Mouse (Mus musculus) limb, embryonic 13.5 days (tissue): Measurements from ENCODE around the gene Irf1. TPM values are rescaled to one million over a fixed set of nuclear protein-coding genes. Genes with fewer than 3 reads are reported as not detected.

Experiments
- ATAC-seq: fragments of 200-750 bp; cut with Nextera tagmentation; 2 replicates; pipeline ENCODE4 v1.8.0; 2017; ENCODE audit warnings: low read depth, moderate number of reproducible peaks, moderate TSS enrichment; ENCODE audit not compliant: low FRiP score
- H3K27ac ChIP-seq: fragments of 300-500 bp; sonication (generic); 2 replicates; pipeline ENCODE4 v1.5.1; 2015; ENCODE audit warnings: inconsistent platforms, mild to moderate bottlenecking, moderate library complexity
- H3K27me3 ChIP-seq: fragments of 300-500 bp; sonication (generic); 2 replicates; pipeline ENCODE4 v1.6.1; 2015; ENCODE audit warnings: mild to moderate bottlenecking, inconsistent platforms
- H3K36me3 ChIP-seq: fragments of 300-500 bp; sonication (generic); 2 replicates; pipeline ENCODE4 v1.6.1; 2015; ENCODE audit warnings: inconsistent platforms, mild to moderate bottlenecking, moderate library complexity
- H3K4me1 ChIP-seq: fragments of 300-500 bp; sonication (generic); 2 replicates; pipeline ENCODE4 v1.6.1; 2015; ENCODE audit warnings: inconsistent platforms
- H3K4me2 ChIP-seq: fragments of 300-500 bp; sonication (generic); replicated peaks from 2 replicates; pipeline ENCODE4 v1.6.1; 2015; ENCODE audit warnings: inconsistent platforms, mild to moderate bottlenecking, moderate library complexity
- H3K4me3 ChIP-seq: fragments of 300-500 bp; sonication (generic); 2 replicates; pipeline ENCODE4 v1.5.1; 2015; ENCODE audit warnings: moderate library complexity, mild to moderate bottlenecking, inconsistent platforms
- H3K9ac ChIP-seq: fragments of 300-500 bp; sonication (generic); 2 replicates; pipeline ENCODE4 v1.6.1; 2015; ENCODE audit warnings: mild to moderate bottlenecking, inconsistent platforms
- H3K9me3 ChIP-seq: fragments of 300-500 bp; sonication (generic); 2 replicates; pipeline ENCODE4 v1.6.1; 2016; ENCODE audit warnings: inconsistent platforms
- WGBS: fragments of 180-500 bp; shearing (Covaris S2); methylation state at CpG from one replicate; pipeline ENCODE4 v1.1.7; 2015; 5-methylcytosine and 5-hydroxymethylcytosine counted together
- polyA plus RNA-seq: library from polyadenylated mRNA; unstranded; fragments of >200 nt; fragmentation: Nextera tagmentation; extraction: Ambion mirVana; gene quantifications from 2 replicates; pipeline ENCODE4 v1.2.1, GENCODE M21; 2015

The Irf1 gene
- polyA plus RNA-seq, 1 experiment from 2014 or later, result 10.1 TPM

- H3K27ac ChIP-seq, result no peak overlapping the region
- 56% methylated on average over 3 of the region's 3 CpGs for WGBS
- H3K4me2 ChIP-seq, result no peak overlapping the region
- no peak for ATAC-seq
- no peaks in the 10 kb centered on the region for H3K27me3 ChIP-seq
- peaks cover 31% of the 10 kb centered on the region for H3K4me1 ChIP-seq
- 0 out of 2 replicates have a peak, but pooled peaks cover 5% of the 10 kb centered on the region for H3K9me3 ChIP-seq
- H3K36me3 ChIP-seq, result no peaks in the 10 kb centered on the region
- no peak overlapping the region for H3K9ac ChIP-seq
- no peak overlapping the region for H3K4me3 ChIP-seq
Observed at GRCm38 (mm10) chr11:53792986-53793385, 23.2 kb downstream of the Irf1 start.

- WGBS, result 74% methylated on average over 3 of the region's 3 CpGs
- H3K27me3 ChIP-seq, result no peaks in the 10 kb centered on the region
- no peak for ATAC-seq
Observed at GRCm38 (mm10) chr11:53794015-53794414, 24.2 kb downstream of the Irf1 start.

GRCm38 (mm10) chr11:53794671-53795557 lies 25.1 kb downstream of the Irf1 start:
- H3K36me3 ChIP-seq, result no peaks in the 10 kb centered on the region
- H3K4me3 ChIP-seq, result no peak overlapping the region
- H3K4me1 ChIP-seq, result peaks cover 31% of the 10 kb centered on the region
- H3K27ac ChIP-seq, result no peak overlapping the region
- 0 out of 2 replicates have a peak, but pooled peaks cover 5% of the 10 kb centered on the region for H3K9me3 ChIP-seq
- H3K9ac ChIP-seq, result no peak overlapping the region
- ATAC-seq, result no peak
- no peak overlapping the region for H3K4me2 ChIP-seq
- WGBS, result 66% methylated on average over 25 of the region's 25 CpGs
- H3K27me3 ChIP-seq, result no peaks in the 10 kb centered on the region

More at GRCm38 (mm10) chr11:53794015-53794414, 24.2 kb downstream of the Irf1 start:
- Histone ChIP-seq H3K27ac (no peak overlapping the region), H3K9me3 (0 out of 2 replicates have a peak, but pooled peaks cover 5% of the 10 kb centered on the region), H3K4me3 (no peak overlapping the region), H3K9ac (no peak overlapping the region), H3K4me2 (no peak overlapping the region), H3K4me1 (peaks cover 31% of the 10 kb centered on the region), H3K36me3 (no peaks in the 10 kb centered on the region)

- Histone ChIP-seq H3K9me3 (no peaks in the 10 kb centered on the region), H3K27me3 (no peaks in the 10 kb centered on the region), H3K36me3 (no peaks in the 10 kb centered on the region), H3K9ac (no peak overlapping the region), H3K4me1 (peaks cover 31% of the 10 kb centered on the region), H3K4me2 (no peak overlapping the region), H3K4me3 (no peak overlapping the region), H3K27ac (no peak overlapping the region)
- ATAC-seq, result no peak
- 72% methylated on average over 8 of the region's 8 CpGs for WGBS
Observed at GRCm38 (mm10) chr11:53795813-53796212, 26.0 kb downstream of the Irf1 start.

GRCm38 (mm10) chr11:53796409-53797151 lies 26.8 kb downstream of the Irf1 start:
- Histone ChIP-seq H3K27ac (no peak overlapping the region), H3K4me3 (no peak overlapping the region), H3K27me3 (no peaks in the 10 kb centered on the region), H3K9ac (no peak overlapping the region), H3K4me2 (no peak overlapping the region), H3K9me3 (no peaks in the 10 kb centered on the region), H3K36me3 (no peaks in the 10 kb centered on the region), H3K4me1 (peaks cover 31% of the 10 kb centered on the region)
- ATAC-seq, result no peak
- WGBS, result 62% methylated on average over 12 of the region's 12 CpGs

- Histone ChIP-seq H3K4me3 (no peak overlapping the region), H3K9ac (no peak overlapping the region), H3K4me2 (no peak overlapping the region), H3K9me3 (no peaks in the 10 kb centered on the region), H3K27me3 (no peaks in the 10 kb centered on the region), H3K36me3 (no peaks in the 10 kb centered on the region), H3K4me1 (peaks cover 31% of the 10 kb centered on the region), H3K27ac (no peak overlapping the region)
- ATAC-seq, result no peak
- 49% methylated on average over 6 of the region's 6 CpGs for WGBS
Observed at GRCm38 (mm10) chr11:53797386-53797920, 27.6 kb downstream of the Irf1 start.

- no peaks in the 10 kb centered on the region for H3K27me3 ChIP-seq
- peaks cover 31% of the 10 kb centered on the region for H3K4me1 ChIP-seq
- no peaks in the 10 kb centered on the region for H3K36me3 ChIP-seq
- no peak overlapping the region for H3K4me2 ChIP-seq
- H3K9me3 ChIP-seq, result no peaks in the 10 kb centered on the region
- H3K4me3 ChIP-seq, result no peak overlapping the region
- H3K27ac ChIP-seq, result no peak overlapping the region
- 90% methylated on average over 10 of the region's 10 CpGs for WGBS
- H3K9ac ChIP-seq, result no peak overlapping the region
- ATAC-seq, result no peak
Observed at GRCm38 (mm10) chr11:53798041-53798711, 28.4 kb downstream of the Irf1 start.

- ATAC-seq, result no peak
- 55% methylated on average over 4 of the region's 4 CpGs for WGBS
- no peaks in the 10 kb centered on the region for H3K36me3 ChIP-seq
- H3K4me3 ChIP-seq, result no peak overlapping the region
- peaks cover 19% of the 10 kb centered on the region for H3K4me1 ChIP-seq
- no peaks in the 10 kb centered on the region for H3K9me3 ChIP-seq
- no peaks in the 10 kb centered on the region for H3K27me3 ChIP-seq
- H3K9ac ChIP-seq, result no peak overlapping the region
- H3K27ac ChIP-seq, result no peak overlapping the region
- H3K4me2 ChIP-seq, result no peak overlapping the region
Observed at GRCm38 (mm10) chr11:53800036-53800435, 30.2 kb downstream of the Irf1 start.

GRCm38 (mm10) chr11:53800975-53801374 lies 31.2 kb downstream of the Irf1 start:
- no peaks in the 10 kb centered on the region for H3K36me3 ChIP-seq
- H3K27ac ChIP-seq, result no peak overlapping the region
- WGBS, result 79% methylated on average over 5 of the region's 5 CpGs
- no peaks in the 10 kb centered on the region for H3K27me3 ChIP-seq
- H3K4me3 ChIP-seq, result no peak overlapping the region
- no peak overlapping the region for H3K9ac ChIP-seq
- peaks cover 15% of the 10 kb centered on the region for H3K4me1 ChIP-seq
- no peak overlapping the region for H3K4me2 ChIP-seq
- no peaks in the 10 kb centered on the region for H3K9me3 ChIP-seq
- ATAC-seq, result no peak

- Histone ChIP-seq H3K4me3 (no peak overlapping the region), H3K27me3 (no peaks in the 10 kb centered on the region), H3K9ac (no peak overlapping the region), H3K4me1 (peaks cover 4% of the 10 kb centered on the region), H3K36me3 (no peaks in the 10 kb centered on the region), H3K27ac (no peak overlapping the region), H3K9me3 (no peaks in the 10 kb centered on the region), H3K4me2 (no peak overlapping the region)
- ATAC-seq, result no peak
- whole genome bisulfite sequencing, result 82% methylated on average over 12 of the region's 12 CpGs
Observed at GRCm38 (mm10) chr11:53803093-53803492, 33.3 kb downstream of the Irf1 start.

GRCm38 (mm10) chr11:53803494-53803893 lies 33.7 kb downstream of the Irf1 start:
- ATAC-seq, result no peak
- WGBS, result 86% methylated on average over 6 of the region's 6 CpGs

More at GRCm38 (mm10) chr11:53803494-53803893, 33.7 kb downstream of the Irf1 start:
- Histone ChIP-seq H3K4me2 (no peak overlapping the region), H3K4me3 (no peak overlapping the region), H3K27me3 (no peaks in the 10 kb centered on the region), H3K27ac (no peak overlapping the region), H3K9me3 (no peaks in the 10 kb centered on the region), H3K4me1 (peaks cover 4% of the 10 kb centered on the region), H3K36me3 (no peaks in the 10 kb centered on the region), H3K9ac (no peak overlapping the region)
